Mouse (Mus musculus): ENCODE data around the gene Blm. TPM values are rescaled to one million over a fixed set of nuclear protein-coding genes. Genes with fewer than 3 reads are reported as not detected.

The Blm gene
- total RNA-seq, 1 experiment from 2014 or later, result 66.2 TPM

DNA sequence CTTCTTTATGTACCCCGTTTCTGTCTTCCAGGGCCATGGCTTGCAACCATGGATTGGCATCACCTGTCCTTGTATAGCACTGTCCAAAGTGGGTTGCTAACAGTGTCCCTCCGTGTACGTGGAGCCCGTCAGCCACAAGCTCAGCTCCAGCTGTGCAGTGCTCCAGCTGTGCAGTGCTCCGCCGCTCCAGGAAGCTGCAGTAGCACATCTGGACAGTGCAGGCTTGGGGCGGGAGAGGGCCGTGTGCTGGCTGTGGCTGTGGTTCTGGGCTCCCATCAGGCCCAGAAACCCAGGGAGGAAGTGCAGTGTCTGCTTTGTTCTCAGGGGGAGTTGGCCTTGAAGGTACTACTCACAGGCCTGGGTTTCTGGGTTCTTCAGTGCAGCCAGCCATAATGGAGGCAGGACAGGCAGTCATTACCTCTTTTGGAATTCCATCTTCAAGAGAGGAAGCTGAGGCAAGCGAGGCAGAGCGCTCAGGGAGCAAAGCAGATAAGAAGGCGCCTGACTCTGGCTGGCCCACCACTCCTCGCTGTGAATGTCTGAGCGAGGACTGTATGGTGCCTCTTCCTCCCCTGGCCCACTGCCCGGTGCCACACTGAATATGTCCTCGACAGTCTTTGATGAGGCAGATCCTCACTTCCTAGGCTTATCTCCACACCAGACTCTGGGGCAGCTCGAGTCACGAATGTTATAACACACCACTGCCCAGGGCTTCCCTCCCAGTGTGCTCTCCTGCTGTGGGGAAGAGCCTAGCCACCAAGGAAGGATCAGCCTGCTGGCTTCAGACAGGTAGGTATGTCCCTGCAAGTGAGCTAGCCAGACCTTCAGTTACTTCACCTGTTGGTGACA, 90.3 kb downstream of the Blm start:
- peak; percentile 43 for ATAC-seq (replicated peaks; ENCODE audit: low read depth, poor library complexity, severe bottlenecking)

DNA sequence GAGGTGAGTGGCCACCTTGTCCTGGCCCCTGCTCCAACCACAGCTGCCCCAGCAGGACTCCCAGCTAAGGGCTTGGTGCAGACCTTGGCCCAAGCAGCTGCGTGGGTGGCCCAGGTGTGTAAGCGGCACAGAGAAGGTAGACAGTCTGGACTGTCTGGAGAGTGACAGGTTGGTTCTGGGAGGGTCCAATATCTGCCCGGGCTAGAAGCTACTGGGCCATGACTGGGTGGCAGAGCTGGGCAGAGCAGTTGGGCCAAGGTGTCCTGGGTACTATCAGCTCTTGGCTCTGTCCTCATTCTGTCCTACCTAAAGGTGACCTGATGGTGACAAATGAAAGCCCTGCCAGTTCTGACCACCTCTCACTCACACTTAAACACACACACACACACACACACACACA, 91.8 kb downstream of the Blm start:
- no peak for ATAC-seq (replicated peaks; ENCODE audit: low read depth, poor library complexity, severe bottlenecking)

DNA sequence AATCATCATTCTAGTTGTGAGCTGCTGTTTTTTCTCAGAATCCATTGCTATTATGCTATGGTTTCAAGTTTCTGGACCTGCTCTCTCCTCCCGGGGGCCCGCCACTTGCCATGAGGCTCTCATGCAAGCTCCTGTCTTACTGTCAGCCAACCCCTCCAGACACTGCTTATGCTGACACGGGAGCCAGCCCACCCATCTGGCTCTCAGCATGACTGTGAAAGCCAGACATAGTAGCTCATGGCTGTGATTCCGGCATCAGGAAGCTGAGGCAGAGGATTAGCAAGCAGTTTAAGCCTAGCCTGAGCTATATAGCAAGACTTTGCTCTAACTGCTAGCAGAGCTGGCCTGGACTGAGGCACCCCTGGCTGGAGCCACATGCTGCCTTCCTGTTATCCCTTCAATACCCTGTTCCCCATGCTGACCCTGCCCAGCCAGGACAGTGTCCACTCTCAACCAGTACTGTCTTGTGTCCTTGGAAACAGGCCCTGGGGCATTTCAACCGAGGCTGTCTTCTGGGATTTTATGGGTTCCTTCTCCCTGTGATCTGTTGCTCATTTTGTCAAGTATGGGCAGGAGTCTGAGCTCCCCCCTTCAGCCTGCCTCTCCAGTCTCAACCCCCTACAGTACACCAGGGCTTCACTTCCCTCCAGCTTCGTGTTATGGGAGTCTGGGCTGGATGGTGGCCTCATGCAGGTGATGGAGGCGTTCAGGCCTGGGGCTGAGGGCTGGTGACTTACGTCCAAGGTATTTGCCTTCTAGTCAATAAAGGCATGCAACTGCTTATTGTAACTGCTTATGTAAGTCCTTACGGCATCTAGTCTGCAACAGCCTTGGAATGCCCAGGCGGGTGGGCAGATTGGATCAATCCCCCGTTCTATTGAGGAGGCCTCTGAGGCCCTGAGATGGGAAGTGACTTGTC, 92.7 kb downstream of the Blm start:
- no peak for ATAC-seq (replicated peaks; ENCODE audit: low read depth, poor library complexity, severe bottlenecking)

DNA sequence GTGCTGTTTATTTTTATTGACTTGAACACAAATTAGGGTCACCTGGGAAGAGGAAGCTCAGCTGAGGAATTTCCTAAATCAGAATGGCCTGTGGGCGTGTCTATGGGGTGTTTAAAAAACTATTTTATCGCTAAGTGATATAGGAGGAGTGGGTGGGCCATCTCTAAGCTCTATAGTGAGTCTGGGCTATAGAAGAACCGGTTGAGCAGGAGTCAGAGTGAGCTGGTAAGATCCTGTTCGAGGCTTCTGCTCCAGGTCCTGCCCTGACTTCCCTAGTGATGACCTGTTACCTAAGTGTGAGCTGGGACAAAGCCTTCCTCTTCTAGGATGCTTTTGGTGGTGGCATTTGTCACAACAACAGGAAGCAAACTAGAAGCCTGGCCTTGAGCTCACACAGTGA, 94.2 kb downstream of the Blm start:
- no peak for ATAC-seq (replicated peaks; ENCODE audit: low read depth, poor library complexity, severe bottlenecking)

DNA sequence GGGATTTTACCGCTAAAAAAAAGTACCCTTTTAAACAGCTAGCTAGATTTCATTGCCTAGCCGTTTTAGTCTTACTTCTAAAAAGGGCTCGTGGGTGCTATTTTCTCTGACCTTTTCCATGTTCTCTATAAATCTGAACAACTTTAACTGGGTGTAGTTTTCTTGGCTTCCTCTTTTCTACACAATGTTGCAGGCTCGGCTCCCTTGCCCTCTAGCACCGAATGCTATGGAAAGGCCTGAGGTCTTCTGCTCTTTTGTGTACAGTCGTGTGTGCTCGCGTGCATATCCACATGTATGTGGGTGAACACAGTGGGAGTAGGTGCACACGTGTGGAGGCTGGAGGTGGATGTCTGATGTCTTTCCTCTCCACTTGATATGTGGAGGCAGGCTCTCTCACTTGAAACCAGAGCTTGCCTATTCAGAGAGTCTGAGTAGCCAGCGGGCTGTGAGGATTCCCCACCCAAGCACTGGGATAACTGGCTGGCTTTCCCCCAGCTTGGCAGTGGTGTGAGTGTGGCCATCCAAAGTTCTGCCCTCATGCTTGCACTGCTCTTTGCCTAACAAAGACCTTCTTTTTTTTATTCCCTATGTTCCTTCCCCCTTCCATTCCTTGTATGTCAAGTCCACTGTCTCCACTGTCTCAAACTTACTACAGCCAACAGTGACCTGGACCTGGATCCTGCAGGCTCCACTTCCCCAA, 95.0 kb downstream of the Blm start:
- no peak for ATAC-seq (replicated peaks; ENCODE audit: low read depth, poor library complexity, severe bottlenecking)

DNA sequence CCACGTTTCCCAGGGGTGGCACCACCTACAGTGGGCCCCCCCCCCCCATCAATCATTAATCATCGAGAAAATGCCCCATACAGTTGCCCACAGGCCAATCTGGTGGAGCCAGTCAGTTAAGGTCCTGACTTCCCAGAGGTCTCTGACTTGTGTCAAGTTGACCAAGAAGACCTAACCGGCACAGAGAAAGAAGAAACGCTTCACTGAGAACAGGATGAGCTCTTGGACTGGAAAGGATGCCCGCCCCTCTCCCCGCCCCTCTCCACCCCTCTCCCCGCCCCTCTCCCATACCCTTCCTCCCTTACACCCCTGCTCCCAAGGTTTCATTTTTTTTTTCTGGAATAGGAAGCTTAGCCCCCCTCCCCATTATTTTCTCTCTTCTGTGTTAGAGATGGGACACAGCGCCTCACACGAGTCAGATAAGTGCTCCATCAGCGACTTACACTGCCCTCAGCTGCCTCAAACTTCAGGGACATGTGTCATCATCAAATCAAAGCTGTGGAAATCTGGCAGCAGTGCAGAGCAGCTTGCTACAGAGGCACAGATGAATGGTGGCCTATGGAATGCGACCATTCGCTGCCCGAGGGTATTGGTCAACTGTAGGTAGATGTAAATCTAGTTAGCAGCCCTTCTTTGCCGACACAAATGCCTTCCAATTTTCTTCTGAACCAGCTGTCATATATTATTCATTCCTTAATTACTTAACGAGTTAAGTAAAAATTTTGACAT, 95.7 kb downstream of the Blm start:
- ATAC-seq (replicated peaks; ENCODE audit: low read depth, poor library complexity, severe bottlenecking), result no peak

DNA sequence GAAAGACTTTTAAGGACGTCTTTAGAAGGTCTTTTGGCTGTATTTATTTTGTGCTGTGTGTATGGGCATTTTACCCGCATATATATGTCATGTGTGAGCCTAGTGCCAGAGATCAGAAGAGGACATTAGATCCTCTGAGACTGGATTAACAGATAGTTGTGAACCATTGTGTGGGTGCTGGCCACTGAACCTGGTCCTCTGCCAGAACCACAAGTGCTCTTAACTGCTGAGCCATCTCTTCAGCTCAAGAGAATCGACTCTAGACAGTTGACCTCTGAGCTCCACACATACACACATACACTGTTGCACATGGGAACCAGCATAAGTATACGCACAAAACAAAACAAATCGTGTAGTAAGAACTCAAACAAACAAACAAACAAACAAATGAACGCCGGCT, 98.3 kb downstream of the Blm start:
- no peak for ATAC-seq (replicated peaks; ENCODE audit: low read depth, poor library complexity, severe bottlenecking)

DNA sequence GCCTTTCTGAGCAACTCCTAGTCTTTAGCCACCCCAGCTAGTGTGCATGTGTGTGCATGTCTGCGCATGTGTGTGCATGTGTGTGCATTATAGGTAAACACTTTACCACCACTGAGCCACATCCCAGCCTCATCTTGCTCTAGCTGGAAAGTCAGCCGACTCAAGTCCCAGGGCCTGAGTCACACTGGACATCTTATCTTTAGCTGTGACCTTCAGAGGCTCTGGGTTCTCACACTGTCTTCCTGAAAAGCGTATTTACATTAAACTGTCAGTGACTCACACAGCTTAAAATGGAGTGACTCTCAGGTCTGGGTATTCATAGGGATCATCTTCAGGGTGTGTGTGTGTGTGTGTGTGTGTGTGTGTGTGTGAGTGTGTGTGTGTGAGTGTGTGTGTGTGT, 99.3 kb downstream of the Blm start:
- ATAC-seq (replicated peaks; ENCODE audit: low read depth, poor library complexity, severe bottlenecking), result no peak

DNA sequence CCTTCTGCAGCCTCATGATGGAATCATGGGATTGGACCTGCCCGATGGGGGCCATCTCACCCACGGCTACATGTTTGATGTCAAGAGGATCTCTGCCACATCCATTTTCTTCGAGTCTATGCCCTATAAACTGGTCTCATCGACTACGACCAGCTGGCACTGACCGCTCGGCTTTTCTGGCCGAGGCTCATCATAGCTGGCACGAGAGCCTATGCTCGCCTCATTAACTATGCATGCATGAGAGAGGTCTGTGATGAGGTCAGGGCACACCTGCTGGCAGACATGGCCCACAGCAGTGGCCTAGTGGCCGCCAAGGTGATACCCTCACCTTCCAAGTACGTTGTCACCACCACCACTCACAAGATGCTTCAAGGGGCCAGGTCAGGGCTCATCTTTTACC, 105.3 kb downstream of the Blm start:
- ATAC-seq (replicated peaks; ENCODE audit: low read depth, poor library complexity, severe bottlenecking), result no peak

DNA sequence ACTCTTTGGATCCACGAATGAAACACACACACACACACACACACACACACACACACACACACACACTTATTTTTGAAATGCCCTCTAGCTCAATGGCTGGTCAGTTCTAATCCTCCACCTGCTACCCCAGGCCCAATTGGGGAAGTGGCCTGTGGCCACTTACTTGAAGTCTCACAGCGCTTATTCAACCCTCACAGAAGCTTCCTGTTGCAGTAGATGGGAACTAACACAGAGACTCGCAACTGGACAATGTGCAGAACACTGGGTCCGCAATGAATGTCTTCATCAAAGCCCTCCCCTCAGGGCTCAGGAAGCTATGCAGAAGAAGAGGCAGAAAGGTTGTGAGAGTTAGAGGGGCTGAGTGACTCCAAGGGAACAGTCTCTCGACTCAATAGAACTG, 107.2 kb downstream of the Blm start:
- ATAC-seq (replicated peaks; ENCODE audit: low read depth, poor library complexity, severe bottlenecking), result peak; percentile 52

DNA sequence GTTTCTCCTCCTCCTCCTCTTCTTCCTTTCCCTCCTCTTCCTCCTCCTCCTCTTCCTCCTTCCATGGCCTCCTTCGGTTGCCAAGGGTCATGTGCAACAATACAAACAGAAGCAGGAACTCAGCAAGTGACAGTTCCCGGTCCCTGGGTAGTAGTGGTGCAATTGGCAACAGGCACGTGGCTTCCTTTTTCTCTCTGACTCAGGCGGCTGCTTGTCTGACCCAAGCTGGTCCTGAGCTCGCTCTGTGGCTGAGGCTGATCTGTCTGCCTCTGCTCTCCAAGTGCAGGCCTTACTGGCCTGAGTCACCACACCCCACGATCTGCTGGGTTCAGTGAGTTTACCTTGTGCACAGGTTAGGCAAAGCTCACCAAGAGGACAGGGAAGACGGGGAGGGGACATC, 108.6 kb downstream of the Blm start:
- ATAC-seq (replicated peaks; ENCODE audit: low read depth, poor library complexity, severe bottlenecking), result peak; percentile 80

DNA sequence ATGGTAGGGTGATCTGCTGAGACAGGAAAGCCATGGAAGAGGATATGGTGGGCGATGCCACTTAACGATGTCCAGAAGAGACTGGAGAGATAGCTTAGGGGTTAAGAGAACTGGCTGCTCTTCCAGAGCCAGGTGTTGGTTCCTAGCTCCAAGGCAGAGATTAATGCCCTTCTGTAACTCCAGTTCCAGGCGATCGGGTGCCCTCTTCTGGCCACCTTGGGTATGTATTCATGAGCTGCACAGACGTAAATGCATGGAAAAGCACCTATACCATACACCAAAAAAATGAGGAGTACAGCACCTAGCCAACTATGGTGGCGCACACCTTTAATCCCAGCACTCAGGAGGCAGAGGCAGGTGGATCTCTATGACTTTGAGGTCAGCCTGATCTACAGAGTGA, 110.2 kb downstream of the Blm start:
- no peak for ATAC-seq (replicated peaks; ENCODE audit: low read depth, poor library complexity, severe bottlenecking)

DNA sequence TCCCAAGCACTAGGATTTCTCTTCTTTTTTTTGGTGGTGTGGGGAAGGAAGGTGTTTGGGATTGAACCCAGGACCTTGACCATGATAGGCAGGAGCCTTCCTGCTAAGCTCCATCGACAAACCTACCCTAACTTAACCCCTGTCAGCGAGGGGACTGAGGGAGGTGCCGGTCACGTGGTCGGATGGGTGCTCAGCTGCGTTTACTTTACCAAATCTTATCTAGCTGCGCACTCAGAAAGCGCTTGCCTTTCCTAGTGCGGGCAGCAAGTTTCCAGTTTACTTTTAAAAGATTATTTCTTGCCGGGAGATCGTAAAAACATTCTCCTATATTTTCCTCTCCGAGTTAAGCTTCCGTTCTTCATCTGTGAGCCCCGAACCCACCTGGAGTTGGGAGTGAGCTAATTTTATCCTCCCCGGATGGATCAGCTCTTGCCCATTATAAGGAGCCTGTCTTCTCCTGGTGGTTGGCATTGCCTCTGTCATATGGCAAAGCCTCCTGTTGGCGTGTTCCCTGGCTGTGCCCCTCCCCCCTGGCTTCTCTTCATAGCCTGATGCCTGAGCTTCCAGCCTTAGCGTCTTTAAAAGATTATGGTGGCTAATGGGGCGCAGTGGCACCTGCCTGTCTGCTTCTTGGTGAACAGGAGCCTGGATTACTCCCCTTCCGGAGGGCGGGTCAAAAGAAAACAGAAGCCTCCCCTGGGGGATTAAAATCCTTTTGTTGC, 112.0 kb downstream of the Blm start:
- no peak for ATAC-seq (replicated peaks; ENCODE audit: low read depth, poor library complexity, severe bottlenecking)

DNA sequence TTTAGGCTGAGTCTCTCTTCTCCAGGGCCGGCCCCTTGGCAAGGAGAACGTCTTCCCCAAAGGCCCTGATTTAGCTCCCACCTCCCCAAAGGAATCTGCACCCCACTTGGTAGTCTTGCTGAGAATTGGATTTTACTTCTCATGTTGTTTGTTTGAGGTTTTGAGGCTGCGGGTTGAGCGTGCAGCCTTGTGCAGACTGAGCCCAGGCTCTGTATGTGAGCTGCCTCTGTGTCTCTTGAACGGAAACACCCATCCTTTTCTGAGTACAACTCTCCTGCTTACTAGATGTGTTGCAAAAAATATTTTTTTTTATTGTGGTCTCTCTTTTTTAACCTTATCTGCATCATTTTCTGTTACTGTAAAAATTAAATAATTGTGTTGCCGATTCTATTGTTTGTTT, 113.3 kb downstream of the Blm start:
- ATAC-seq (replicated peaks; ENCODE audit: low read depth, poor library complexity, severe bottlenecking), result no peak

DNA sequence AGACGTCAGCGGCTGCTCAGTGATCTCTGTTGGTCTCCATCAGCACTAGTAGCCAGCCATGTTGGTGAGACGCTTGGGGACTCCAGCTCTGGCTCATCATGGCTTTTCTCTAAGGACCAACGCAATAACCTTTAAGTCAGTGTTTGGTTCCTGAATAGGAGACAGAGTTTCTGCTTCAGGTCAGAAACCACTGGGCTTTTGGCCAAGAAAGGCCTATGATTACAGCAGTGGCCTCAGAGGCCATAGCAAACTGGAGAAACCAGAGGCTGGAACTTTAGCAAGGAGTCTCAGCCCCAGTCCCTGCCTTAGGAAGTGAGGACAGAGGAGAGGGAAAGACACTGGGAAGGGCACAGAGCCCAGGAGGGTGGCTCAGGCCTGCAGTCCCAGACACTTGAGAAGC, 114.3 kb downstream of the Blm start:
- ATAC-seq (replicated peaks; ENCODE audit: low read depth, poor library complexity, severe bottlenecking), result no peak

DNA sequence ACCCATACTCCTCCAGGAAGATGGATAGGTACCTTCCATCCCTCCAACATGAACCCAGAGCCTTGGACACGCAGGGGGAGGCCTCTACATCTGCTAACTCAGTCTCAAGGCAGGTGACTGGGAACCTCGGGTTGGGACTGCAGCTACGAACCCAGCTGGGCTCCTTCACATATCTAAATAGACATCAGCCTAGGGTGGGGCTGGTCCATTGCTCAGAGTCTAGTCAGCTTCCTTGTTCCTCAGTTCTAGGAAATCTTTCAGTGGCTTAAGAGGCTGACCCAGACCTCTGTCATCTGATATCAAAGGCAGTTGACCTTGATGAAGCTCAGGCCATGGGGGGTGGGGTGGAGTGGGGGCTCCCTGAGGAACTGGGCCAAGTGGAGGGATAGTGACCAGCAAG, 115.6 kb downstream of the Blm start:
- no peak for ATAC-seq (replicated peaks; ENCODE audit: low read depth, poor library complexity, severe bottlenecking)

DNA sequence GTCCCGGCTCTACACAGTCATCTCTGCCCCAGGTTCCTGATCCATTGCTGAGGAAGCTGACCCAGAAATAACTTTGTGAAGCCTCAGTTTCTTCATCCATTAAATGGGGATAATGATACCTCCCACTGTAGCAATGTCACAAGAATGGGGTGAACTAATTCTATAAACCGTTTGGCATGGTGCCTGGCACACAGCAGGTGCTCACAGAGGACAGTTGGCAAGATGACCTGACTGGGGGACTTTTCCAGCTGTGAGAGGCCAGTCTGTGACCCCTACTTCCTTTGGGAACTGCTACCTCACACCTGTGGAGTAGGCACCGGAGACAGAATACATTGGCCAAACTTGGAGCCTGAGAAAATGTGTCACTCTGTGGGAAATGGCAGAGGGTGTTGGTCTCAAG, 116.9 kb downstream of the Blm start:
- ATAC-seq (replicated peaks; ENCODE audit: low read depth, poor library complexity, severe bottlenecking), result no peak

DNA sequence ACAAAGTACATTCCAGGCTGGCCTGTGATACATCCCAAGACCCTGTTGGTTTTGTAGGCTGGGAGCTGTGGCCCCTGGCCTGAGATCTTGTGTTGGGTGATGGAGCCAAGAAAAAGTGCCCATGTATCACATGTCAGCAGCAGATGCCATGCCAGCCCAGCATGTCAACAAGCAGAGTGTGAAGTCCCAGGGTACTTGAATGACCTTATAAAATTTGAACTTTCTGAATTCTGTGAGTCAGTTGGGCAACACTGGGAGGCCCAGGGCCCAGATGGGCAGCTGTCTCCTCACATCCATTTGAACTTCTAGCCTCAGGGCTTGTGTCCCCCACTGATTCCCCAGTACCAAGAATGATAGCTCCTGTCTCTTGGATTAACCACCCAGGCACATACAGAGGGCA, 117.3 kb downstream of the Blm start:
- ATAC-seq (replicated peaks; ENCODE audit: low read depth, poor library complexity, severe bottlenecking), result no peak

DNA sequence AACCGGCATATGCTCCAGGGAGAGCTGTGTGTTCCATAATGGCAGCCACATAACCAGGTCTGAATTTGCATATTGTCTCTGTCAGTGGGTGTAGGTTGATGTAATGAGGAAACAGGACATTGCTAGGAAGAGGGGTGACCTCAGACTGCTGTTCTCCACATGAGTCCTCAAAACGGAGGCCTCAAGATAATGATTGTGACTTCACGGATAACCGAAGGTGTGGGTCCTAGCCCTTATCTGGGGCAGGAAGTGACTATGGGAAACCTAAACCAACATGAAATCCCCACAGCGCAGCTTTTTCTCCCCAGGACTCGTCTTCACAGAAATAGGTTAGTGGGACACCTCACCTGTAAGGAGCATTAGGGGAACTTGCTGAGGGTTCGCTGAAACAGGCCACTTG, 118.0 kb downstream of the Blm start:
- peak; percentile 61 for ATAC-seq (replicated peaks; ENCODE audit: low read depth, poor library complexity, severe bottlenecking)

All from common myeloid progenitor, adult 5-6 weeks (primary cell).